Mouse (Mus musculus) olfactory bulb, adult 2 months (tissue): ENCODE data around the gene Pklr.

Experiments used
- CTCF ChIP-seq: fragments of 200-500 bp; IDR thresholded peaks from 2 replicates; pipeline ENCODE4 v1.5.1; 2012; ENCODE audit warnings: low read depth, mild to moderate bottlenecking, low read length, moderate library complexity; ENCODE audit not compliant: insufficient read depth
- POLR2A ChIP-seq: fragments of 200-500 bp; IDR thresholded peaks from 2 replicates; pipeline ENCODE4 v1.6.1; 2012; ENCODE audit warnings: mild to moderate bottlenecking, low read depth, low read length, moderate library complexity; ENCODE audit not compliant: insufficient read depth

DNA sequence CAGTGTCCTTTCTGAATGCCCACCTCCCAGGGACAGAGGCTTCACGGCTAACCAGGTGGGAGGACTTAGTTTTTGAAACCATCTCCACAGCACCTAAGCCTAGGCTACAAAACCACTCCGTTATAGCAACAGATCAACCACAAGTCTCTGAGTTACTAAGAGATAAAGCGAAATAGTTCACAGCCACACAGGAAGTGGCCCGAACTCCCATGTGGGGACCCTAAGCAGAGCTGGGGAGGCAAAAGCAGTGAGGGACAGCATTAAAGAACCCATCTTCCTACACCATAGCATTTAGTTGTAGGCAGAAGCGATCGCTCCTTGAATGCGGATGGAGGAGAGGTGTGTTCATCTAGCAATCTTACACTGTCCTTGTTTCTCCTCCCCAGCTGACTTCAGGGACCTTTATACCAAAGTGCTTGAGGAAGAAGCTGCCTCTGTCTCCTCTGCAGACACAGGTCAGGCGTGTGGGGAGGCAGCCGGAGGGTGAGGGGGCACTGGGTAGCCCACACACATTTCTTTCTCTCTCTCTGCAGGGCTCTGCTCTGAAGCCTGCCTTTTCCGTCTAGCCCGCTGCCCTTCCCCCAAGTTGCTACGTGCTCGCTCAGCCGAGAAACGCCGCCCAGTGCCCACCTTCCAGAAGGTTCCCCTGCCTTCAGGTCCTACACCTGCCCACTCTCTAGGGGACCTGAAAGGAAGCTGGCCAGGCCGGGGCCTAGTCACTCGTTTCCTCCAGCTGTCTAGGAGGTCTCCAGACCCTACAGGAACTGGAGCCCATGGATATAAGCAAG lies 51.9 kb downstream of the Pklr start:
- TF ChIP-seq CTCF (no peak), POLR2A (no peak)
